Mouse (Mus musculus) midbrain, embryonic 12.5 days (tissue): ENCODE measurements around the gene Copb2. TPM values are rescaled to one million over a fixed set of nuclear protein-coding genes. Genes with fewer than 3 reads are reported as not detected.

Source experiments
- ATAC-seq: fragments of 200-750 bp; cut with Nextera tagmentation; 2 replicates; pipeline ENCODE4 v1.8.0; 2017; ENCODE audit warnings: low read depth, moderate TSS enrichment, moderate library complexity; ENCODE audit not compliant: low FRiP score
- H3K27ac ChIP-seq: fragments of 300-500 bp; sonication (generic); replicated peaks from 2 replicates; pipeline ENCODE4 v1.5.1; 2016; ENCODE audit warnings: mild to moderate bottlenecking
- H3K27me3 ChIP-seq: fragments of 300-500 bp; sonication (generic); 2 replicates; pipeline ENCODE4 v1.6.1; 2016; ENCODE audit warnings: mild to moderate bottlenecking
- H3K36me3 ChIP-seq: fragments of 300-500 bp; sonication (generic); 2 replicates; pipeline ENCODE4 v1.6.1; 2016
- H3K4me1 ChIP-seq: fragments of 300-500 bp; sonication (generic); 2 replicates; pipeline ENCODE4 v1.6.1; 2016
- H3K4me2 ChIP-seq: fragments of 300-500 bp; sonication (generic); replicated peaks from 2 replicates; pipeline ENCODE4 v1.6.1; 2016; ENCODE audit warnings: mild to moderate bottlenecking, moderate library complexity
- H3K4me3 ChIP-seq: fragments of 300-500 bp; sonication (generic); 2 replicates; pipeline ENCODE4 v1.5.1; 2016; ENCODE audit warnings: mild to moderate bottlenecking
- H3K9ac ChIP-seq: fragments of 300-500 bp; sonication (generic); replicated peaks from 2 replicates; pipeline ENCODE4 v1.6.1; 2016; ENCODE audit warnings: mild to moderate bottlenecking, moderate library complexity
- H3K9me3 ChIP-seq: fragments of 300-500 bp; sonication (generic); 2 replicates; pipeline ENCODE4 v1.6.1; 2016; ENCODE audit warnings: mild to moderate bottlenecking
- whole genome bisulfite sequencing: fragments of 180-500 bp; shearing (Covaris S2); methylation state at CpG from one replicate; pipeline ENCODE4 v1.1.7; 2016; 5-methylcytosine and 5-hydroxymethylcytosine counted together
- polyA plus RNA-seq: library from polyadenylated mRNA; unstranded; fragments of >200 nt; fragmentation: Nextera tagmentation; extraction: Ambion mirVana; gene quantifications from 2 replicates; pipeline ENCODE4 v1.2.1, GENCODE M21; 2016

The Copb2 gene
- polyA plus RNA-seq, result 155 and 165 TPM in 2 replicates

DNA sequence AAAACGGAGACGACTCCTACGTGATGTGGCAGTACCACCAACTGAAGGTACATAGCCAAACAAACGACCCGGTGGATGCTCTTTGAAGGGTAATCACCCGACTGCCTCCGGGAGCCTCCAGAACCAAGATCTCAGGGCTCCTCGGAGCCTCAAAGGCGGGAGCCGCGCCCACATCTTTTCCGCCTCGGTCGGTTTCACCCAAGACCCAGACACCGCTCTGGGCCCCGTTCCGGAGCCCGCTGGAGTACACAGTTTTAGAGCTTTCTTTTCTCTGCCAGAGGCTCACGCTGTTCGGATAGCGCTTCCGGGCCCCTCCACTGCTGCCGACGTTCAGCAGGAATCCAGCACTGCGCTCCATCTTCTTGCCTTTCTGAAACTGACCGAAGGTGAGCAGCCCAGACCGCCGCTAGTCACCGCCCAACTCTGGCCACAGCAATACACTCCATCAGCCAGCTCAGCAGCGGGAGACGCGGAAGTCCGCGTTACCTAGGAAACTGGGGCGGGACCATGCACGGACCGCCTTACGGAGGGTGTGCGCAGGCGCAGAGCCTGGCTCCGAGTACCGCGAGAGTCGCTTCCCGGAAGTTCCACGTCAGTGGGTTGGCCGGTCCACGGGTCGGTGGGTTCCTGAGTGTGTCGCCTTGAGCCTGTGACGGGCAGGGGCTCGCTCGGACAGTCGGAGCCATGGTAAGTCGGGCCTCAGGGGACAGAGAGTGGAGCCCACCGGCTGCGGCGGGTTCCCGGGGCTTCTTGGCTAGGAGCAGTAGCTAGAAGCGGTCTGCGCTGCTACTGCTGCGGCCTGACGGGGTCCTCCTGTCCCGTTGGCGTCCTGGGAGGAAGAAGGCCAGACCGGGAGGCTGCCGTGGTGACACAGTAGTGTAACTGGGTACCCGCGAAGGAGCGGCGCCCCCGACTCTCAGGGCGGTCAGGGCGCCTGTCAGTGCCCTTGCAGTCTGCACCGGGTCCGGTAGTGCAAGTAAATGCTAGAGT, at the start of gene Copb2:
TSS of gene Copb2 (plus strand) at position 585 of the 990 bp plus-strand sequence.
- Histone ChIP-seq H3K4me3 (peak within 1 kb of the TSS; percentile 67), H3K36me3 (peaks cover 7% of the 10 kb centered on the region), H3K4me1 (peaks cover 13% of the 10 kb centered on the region), H3K27me3 (no peaks in the 10 kb centered on the region), H3K9ac (peak within 1 kb of the TSS; percentile 73), H3K9me3 (no peaks in the 10 kb centered on the region), H3K27ac (peak within 1 kb of the TSS; percentile 84), H3K4me2 (peak within 1 kb of the TSS; percentile 84)
- under 1% methylated on average over 76 of the region's 76 CpGs for WGBS
- ATAC-seq, result peak; percentile 100

- WGBS, result 76% methylated on average over 2 of the region's 2 CpGs
- no peak overlapping the region for H3K27ac ChIP-seq
These were observed 39.6 kb upstream of the Copb2 start for GRCm38 (mm10) chr9:98523872-98524271.

GRCm38 (mm10) chr9:98524786-98525542, 38.6 kb upstream of the Copb2 start:
- peak; percentile 86 for ATAC-seq
- Histone ChIP-seq H3K9me3 (no peaks in the 10 kb centered on the region), H3K9ac (no peak overlapping the region), H3K27me3 (peaks cover 6% of the 10 kb centered on the region; the same call in 1 of the 2 replicates), H3K4me2 (no peak overlapping the region), H3K27ac (peak overlapping the region; percentile 30; the same call in 1 of the 2 replicates), H3K4me1 (peaks cover 26% of the 10 kb centered on the region), H3K4me3 (no peak overlapping the region), H3K36me3 (no peaks in the 10 kb centered on the region)
- 37% methylated on average over 7 of the region's 7 CpGs for WGBS

More at GRCm38 (mm10) chr9:98523872-98524271, 39.6 kb upstream of the Copb2 start:
- H3K36me3 ChIP-seq, result no peaks in the 10 kb centered on the region
- peaks cover 10% of the 10 kb centered on the region; the same call in 1 of the 2 replicates for H3K27me3 ChIP-seq
- peaks cover 26% of the 10 kb centered on the region for H3K4me1 ChIP-seq
- H3K4me2 ChIP-seq, result no peak overlapping the region
- H3K9ac ChIP-seq, result no peak overlapping the region
- no peaks in the 10 kb centered on the region for H3K9me3 ChIP-seq
- ATAC-seq, result no peak
- no peak overlapping the region for H3K4me3 ChIP-seq

GRCm38 (mm10) chr9:98525543-98525924, 38.0 kb upstream of the Copb2 start:
- no peaks in the 10 kb centered on the region for H3K36me3 ChIP-seq
- ATAC-seq, result peak; percentile 73
- no peak overlapping the region for H3K4me3 ChIP-seq
- H3K9ac ChIP-seq, result no peak overlapping the region
- H3K4me2 ChIP-seq, result no peak overlapping the region
- WGBS, result 39% methylated on average over 7 of the region's 7 CpGs
- H3K4me1 ChIP-seq, result peaks cover 26% of the 10 kb centered on the region
- peaks cover 6% of the 10 kb centered on the region; the same call in 1 of the 2 replicates for H3K27me3 ChIP-seq
- no peak overlapping the region for H3K27ac ChIP-seq
- H3K9me3 ChIP-seq, result no peaks in the 10 kb centered on the region

DNA sequence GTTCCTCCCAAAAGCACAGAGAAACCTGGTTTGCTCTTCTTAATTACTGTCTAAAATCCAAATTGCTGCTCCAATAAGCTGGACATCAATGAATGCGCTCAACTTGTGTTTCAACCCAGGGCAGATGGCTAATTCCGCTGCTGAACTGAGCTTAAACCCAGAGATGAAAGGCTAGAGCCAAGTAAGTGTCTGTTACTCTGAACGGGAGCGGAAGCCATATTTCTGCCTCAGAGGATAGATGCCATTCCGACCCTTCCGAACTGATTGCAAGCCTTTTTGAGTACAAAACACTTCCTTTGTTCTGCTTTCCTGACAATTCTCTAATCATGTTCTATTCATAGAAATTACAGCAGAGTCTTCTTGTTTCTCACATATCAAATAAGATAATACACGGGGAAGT, 36.3 kb upstream of the Copb2 start:
- Histone ChIP-seq H3K9me3 (no peaks in the 10 kb centered on the region), H3K4me1 (peaks cover 26% of the 10 kb centered on the region), H3K27me3 (peaks cover 6% of the 10 kb centered on the region; the same call in 1 of the 2 replicates), H3K4me3 (no peak overlapping the region), H3K4me2 (no peak overlapping the region), H3K36me3 (no peaks in the 10 kb centered on the region), H3K27ac (no peak overlapping the region), H3K9ac (no peak overlapping the region)
- ATAC-seq, result no peak
- 79% methylated on average over 7 of the region's 7 CpGs for WGBS

DNA sequence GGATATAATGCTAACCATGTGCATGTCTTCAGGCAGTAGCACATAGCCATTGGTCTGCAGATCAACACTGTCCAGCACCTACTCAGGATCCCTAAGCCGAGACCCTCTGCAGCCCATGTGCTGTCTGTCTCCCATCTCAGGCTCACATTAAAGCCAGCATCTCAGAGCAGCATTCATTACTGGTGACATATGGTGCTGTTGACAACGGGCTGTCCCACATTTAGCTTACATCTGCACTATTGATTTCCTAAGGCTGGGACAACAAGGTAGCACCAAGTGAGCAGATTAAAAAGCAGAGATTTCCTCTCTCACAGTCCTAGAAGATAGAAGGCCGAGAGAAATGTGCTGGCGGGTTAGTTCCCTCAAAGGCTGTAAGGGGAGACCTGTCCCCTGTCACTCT, 33.7 kb upstream of the Copb2 start:
- no peak overlapping the region for H3K27ac ChIP-seq

GRCm38 (mm10) chr9:98530999-98531398, 32.5 kb upstream of the Copb2 start:
- 0 out of 2 replicates have a peak, but pooled peaks cover 6% of the 10 kb centered on the region for H3K27me3 ChIP-seq
- no peak for ATAC-seq
- H3K36me3 ChIP-seq, result no peaks in the 10 kb centered on the region
- H3K4me2 ChIP-seq, result no peak overlapping the region
- no peaks in the 10 kb centered on the region; the same call in 1 of the 2 replicates for H3K4me1 ChIP-seq
- H3K9ac ChIP-seq, result no peak overlapping the region
- no peak overlapping the region for H3K4me3 ChIP-seq
- WGBS, result 60% methylated on average over 2 of the region's 2 CpGs
- 0 out of 2 replicates have a peak, but pooled peaks cover 2% of the 10 kb centered on the region for H3K9me3 ChIP-seq
- no peak overlapping the region for H3K27ac ChIP-seq

More for the DNA sequence above, 33.7 kb upstream of the Copb2 start:
- H3K27me3 ChIP-seq, result 0 out of 2 replicates have a peak, but pooled peaks cover 6% of the 10 kb centered on the region
- peaks cover 12% of the 10 kb centered on the region for H3K4me1 ChIP-seq
- no peak overlapping the region for H3K9ac ChIP-seq
- H3K36me3 ChIP-seq, result no peaks in the 10 kb centered on the region
- H3K4me3 ChIP-seq, result no peak overlapping the region
- no peak for ATAC-seq
- no peak overlapping the region for H3K4me2 ChIP-seq
- 80% methylated on average over 4 of the region's 4 CpGs for WGBS
- no peaks in the 10 kb centered on the region for H3K9me3 ChIP-seq

GRCm38 (mm10) chr9:98534675-98535280, 28.7 kb upstream of the Copb2 start:
- Histone ChIP-seq H3K9ac (no peak overlapping the region), H3K9me3 (0 out of 2 replicates have a peak, but pooled peaks cover 2% of the 10 kb centered on the region), H3K27me3 (peaks cover 4% of the 10 kb centered on the region; the same call in 1 of the 2 replicates), H3K4me2 (no peak overlapping the region), H3K4me1 (peaks cover 7% of the 10 kb centered on the region; the same call in 1 of the 2 replicates), H3K27ac (no peak overlapping the region), H3K36me3 (no peaks in the 10 kb centered on the region), H3K4me3 (no peak overlapping the region)
- WGBS, result 88% methylated on average over 4 of the region's 4 CpGs
- no peak for ATAC-seq

DNA sequence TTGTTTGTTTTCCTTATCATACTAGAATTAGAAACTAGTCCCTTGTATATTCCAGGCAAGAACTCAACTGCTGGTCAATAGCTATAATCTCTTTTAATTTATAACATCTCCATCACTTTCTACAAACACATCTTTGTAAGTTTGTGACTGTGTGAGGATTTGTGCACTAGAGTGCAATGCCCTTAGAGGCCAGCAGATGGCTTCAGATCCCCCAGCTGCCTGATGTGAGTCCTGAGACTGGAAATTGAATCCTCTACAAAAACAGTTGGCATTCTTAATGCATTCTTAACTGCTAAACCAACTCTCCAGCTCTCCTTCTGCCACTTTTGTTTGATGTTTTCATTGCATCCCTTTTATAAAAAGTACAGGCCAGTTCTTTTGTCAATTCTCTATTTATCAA, 27.8 kb upstream of the Copb2 start:
- Histone ChIP-seq H3K36me3 (no peaks in the 10 kb centered on the region), H3K9ac (no peak overlapping the region), H3K9me3 (0 out of 2 replicates have a peak, but pooled peaks cover 2% of the 10 kb centered on the region), H3K4me3 (no peak overlapping the region), H3K4me1 (peaks cover 7% of the 10 kb centered on the region; the same call in 1 of the 2 replicates), H3K27ac (no peak overlapping the region), H3K27me3 (peaks cover 4% of the 10 kb centered on the region; the same call in 1 of the 2 replicates), H3K4me2 (no peak overlapping the region)
- ATAC-seq, result no peak

- ATAC-seq, result no peak
- Histone ChIP-seq H3K4me2 (peak overlapping the region; percentile 18; the same call in 1 of the 2 replicates), H3K27me3 (peaks cover 4% of the 10 kb centered on the region; the same call in 1 of the 2 replicates), H3K4me1 (peaks cover 7% of the 10 kb centered on the region; the same call in 1 of the 2 replicates), H3K9me3 (0 out of 2 replicates have a peak, but pooled peaks cover 2% of the 10 kb centered on the region), H3K9ac (no peak overlapping the region), H3K36me3 (no peaks in the 10 kb centered on the region), H3K27ac (no peak overlapping the region), H3K4me3 (no peak overlapping the region)
- WGBS, result 50% methylated on average over 13 of the region's 13 CpGs
These were observed 25.4 kb upstream of the Copb2 start for GRCm38 (mm10) chr9:98538017-98538712.
